In the genomic region with DNA sequence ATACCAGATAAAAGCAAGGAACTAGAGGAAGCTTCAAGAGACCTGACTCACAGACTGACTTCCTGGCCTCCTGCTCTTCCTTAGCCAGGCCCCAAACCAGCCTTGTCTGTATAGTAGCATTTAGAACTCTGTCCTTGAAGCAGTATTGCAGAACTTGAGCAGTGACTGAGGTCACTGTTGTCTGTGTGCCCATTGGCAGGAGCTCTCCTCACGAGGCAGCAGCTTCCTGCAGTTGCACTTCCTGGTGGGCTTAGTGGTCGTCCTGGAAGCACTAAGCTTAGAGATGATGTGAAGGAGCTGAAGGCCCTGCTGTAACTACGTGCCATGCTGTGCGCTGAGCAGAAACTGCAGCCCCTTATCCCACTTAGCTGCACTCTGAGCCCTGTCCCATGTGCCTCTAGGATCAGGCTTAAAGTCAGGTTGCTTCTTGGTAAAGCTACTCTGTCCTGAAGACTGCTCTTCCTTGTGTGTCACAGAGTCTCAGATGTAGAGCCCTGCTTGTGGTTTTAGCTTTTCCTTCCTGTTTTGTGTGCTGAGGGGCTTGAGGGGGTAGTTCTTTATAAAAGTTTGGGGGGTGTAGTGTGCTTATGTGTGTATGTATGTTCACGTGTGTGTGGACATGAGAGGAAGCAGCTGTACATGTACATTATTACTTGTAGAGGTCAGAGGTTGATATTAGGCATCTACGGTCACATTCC, we compare ENCODE assay signal across 14 mouse cellular contexts. TPM values are rescaled to one million over a fixed set of nuclear protein-coding genes. Genes with fewer than 3 reads are reported as not detected.
DNase-seq lines count a peak whose midpoint lies in the region; ATAC-seq and TF ChIP-seq lines count a peak whose summit lies in the region.
"Had no signal": no experiment of that assay in that cellular context is flagged by ENCODE, and none has a peak within 500 bp of the region (broad histone marks: within the 10 kb centered on the region; RNA-seq: fewer than 3 reads in every experiment).

No protein-coding gene starts in this region.

- TF ChIP-seq CTCF in thymus, adult 2 months (IDR thresholded peaks at IDR 0.05; ENCODE audit: borderline replicate concordance, control insufficient read depth, extremely low read depth, insufficient read depth, low read length, poor library complexity): no peak
- no peak for TF ChIP-seq CTCF in bone marrow, adult 2 months (IDR thresholded peaks at IDR 0.05; ENCODE audit: control insufficient read depth, insufficient read depth, low read length)
- no peak for TF ChIP-seq CTCF in forebrain, postnatal 0 days (IDR thresholded peaks at IDR 0.05; ENCODE audit: low read depth)

- peak; percentile 26 for DNase-seq in thymus, adult 2 months
- no peak for DNase-seq in thymus, adult 18-20 months
- no peak for DNase-seq in frontal cortex, postnatal 14 days (ENCODE audit: low spot score in 2 of 2)
- DNase-seq in forebrain, postnatal 0 days: no peak
- DNase-seq in frontal cortex, postnatal 25 days (ENCODE audit: low spot score in 2 of 2): no peak
- DNase-seq: cerebellum, adult 18-20 months; gastrocnemius, postnatal 25 days; kidney, postnatal 4 days; retina, postnatal 1 day had no signal

- peak overlapping the region; percentile 81 for H3K27ac ChIP-seq in thymus, adult 2 months (ENCODE audit: control insufficient read depth, insufficient read depth, low read length)
- peak overlapping the region; percentile 21; the same call in 1 of the 2 replicates for H3K27ac ChIP-seq in bone marrow, adult 2 months (ENCODE audit: control insufficient read depth, insufficient read depth, low read depth, low read length, poor library complexity)
- H3K27ac ChIP-seq in forebrain, postnatal 0 days (ENCODE audit: low read depth, low read length): no peak overlapping the region
- H3K27ac ChIP-seq: heart, embryonic 15.5 days; liver, embryonic 14.5 days had no signal

- no peak for TF ChIP-seq POLR2A in thymus, adult 2 months (IDR thresholded peaks at IDR 0.05; ENCODE audit: control insufficient read depth, extremely low read depth, insufficient read depth, low read length, poor library complexity)
- TF ChIP-seq POLR2A in bone marrow, adult 2 months (IDR thresholded peaks at IDR 0.05; ENCODE audit: borderline replicate concordance, control insufficient read depth, low read depth, low read length): no peak

- 33% methylated on average over 6 of the region's 6 CpGs for WGBS in thymus, adult 2 months
- 31% methylated on average over 6 of the region's 6 CpGs for WGBS in bone marrow, adult 2 months
- 85% methylated on average over 6 of the region's 6 CpGs for WGBS in forebrain, postnatal 0 days

- no peak overlapping the region for H3K9ac ChIP-seq in forebrain, postnatal 0 days
- H3K9ac ChIP-seq: heart, embryonic 15.5 days; liver, embryonic 14.5 days had no signal

- H3K27me3 ChIP-seq in thymus, adult 2 months (ENCODE audit: control insufficient read depth, insufficient read depth, low read length): no peaks in the 10 kb centered on the region
- H3K27me3 ChIP-seq in forebrain, postnatal 0 days (ENCODE audit: insufficient read depth, low read length): no peaks in the 10 kb centered on the region
- H3K27me3 ChIP-seq: heart, embryonic 15.5 days had no signal

- H3K4me3 ChIP-seq in thymus, adult 2 months (ENCODE audit: control insufficient read depth, insufficient read depth, low read length): no peak overlapping the region
- no peak overlapping the region for H3K4me3 ChIP-seq in bone marrow, adult 2 months (replicated peaks; ENCODE audit: control insufficient read depth, low read depth, low read length)
- H3K4me3 ChIP-seq in forebrain, postnatal 0 days (ENCODE audit: low read depth, low read length): no peak overlapping the region
- H3K4me3 ChIP-seq: heart, embryonic 15.5 days had no signal

- H3K4me1 ChIP-seq in thymus, adult 2 months (replicated peaks; ENCODE audit: control insufficient read depth, insufficient read depth, low read length): peaks cover 29% of the 10 kb centered on the region
- H3K4me1 ChIP-seq in bone marrow, adult 2 months (ENCODE audit: control insufficient read depth, insufficient read depth, low read length): peaks cover 5% of the 10 kb centered on the region
- no peaks in the 10 kb centered on the region for H3K4me1 ChIP-seq in forebrain, postnatal 0 days (ENCODE audit: insufficient read depth)

- ATAC-seq in megakaryocyte progenitor cell, adult 5-6 weeks (replicated peaks; ENCODE audit: poor library complexity): peak; percentile 71
- no peak for ATAC-seq in forebrain, postnatal 0 days
- ATAC-seq: activated CD4-positive, CD25-positive, alpha-beta regulatory T cell, adult 4 months had no signal

- no peak overlapping the region for H3K4me2 ChIP-seq in forebrain, postnatal 0 days (ENCODE audit: low read depth)
- H3K4me2 ChIP-seq: heart, embryonic 15.5 days had no signal

- no peaks in the 10 kb centered on the region for H3K9me3 ChIP-seq in forebrain, postnatal 0 days (ENCODE audit: low read length)
- H3K9me3 ChIP-seq: heart, embryonic 15.5 days had no signal

- peaks cover 18% of the 10 kb centered on the region for H3K36me3 ChIP-seq in thymus, adult 2 months (ENCODE audit: control insufficient read depth, insufficient read depth, low read length)
- H3K36me3 ChIP-seq in forebrain, postnatal 0 days (ENCODE audit: insufficient read depth): peaks cover 44% of the 10 kb centered on the region

RNA-seq across cellular contexts. Expression of a gene that starts 57.1 kb away (rescaled TPM):
- 388 and 467 TPM in 2 replicates for polyA plus RNA-seq in thymus, adult 2 months (2012; rRNA removed)
- polyA plus RNA-seq in bone marrow, adult 2 months (2011; ENCODE audit: insufficient read depth, insufficient read length, low replicate concordance, missing spikeins): 32.6 and 51.1 TPM in 2 replicates
- total RNA-seq in megakaryocyte progenitor cell, adult 5-6 weeks (2015): 2.1 and 3.1 TPM in 2 replicates
- 2.0 and 2.1 TPM in 2 replicates for total RNA-seq in megakaryocyte progenitor cell, adult 5-6 weeks (2017)
- total RNA-seq in forebrain, postnatal 0 days (2014; rRNA removed): 2.1 and 6.2 TPM in 2 replicates
- 0.44 and 0.59 TPM in 2 replicates for polyA plus RNA-seq in forebrain, postnatal 0 days (2015; fragmentation: Nextera tagmentation; extraction: Ambion mirVana)

RNA-seq across cellular contexts. Expression of a gene that starts 57.2 kb away (rescaled TPM):
- polyA plus RNA-seq in thymus, adult 2 months (2012; rRNA removed): 201 and 217 TPM in 2 replicates
- 129 and 194 TPM in 2 replicates for polyA plus RNA-seq in bone marrow, adult 2 months (2011; ENCODE audit: insufficient read depth, insufficient read length, low replicate concordance, missing spikeins)
- 34.0 and 50.6 TPM in 2 replicates for total RNA-seq in megakaryocyte progenitor cell, adult 5-6 weeks (2015)
- 8.6 and 13.1 TPM in 2 replicates for total RNA-seq in megakaryocyte progenitor cell, adult 5-6 weeks (2017)
- 2.9 and 4.1 TPM in 2 replicates for total RNA-seq in forebrain, postnatal 0 days (2014; rRNA removed)
- 2.3 and 3.2 TPM in 2 replicates for polyA plus RNA-seq in forebrain, postnatal 0 days (2015; fragmentation: Nextera tagmentation; extraction: Ambion mirVana)

Comparison
In these comparisons a context has a peak if more than half of its experiments do, and no peak if none do; other contexts are left out.
1. RNA of a gene that starts 57.1 kb away (polyA plus RNA-seq): 388 to 467 TPM in thymus, adult 2 months and 32.6 to 51.1 TPM in bone marrow, adult 2 months; 0.44 to 0.59 TPM in forebrain, postnatal 0 days; every median in the first group is over 10 times any median in the second.
2. RNA of a gene that starts 57.2 kb away (polyA plus RNA-seq): 201 to 217 TPM in thymus, adult 2 months and 129 to 194 TPM in bone marrow, adult 2 months; 2.3 to 3.2 TPM in forebrain, postnatal 0 days; every median in the first group is over 10 times any median in the second.